Mouse (Mus musculus) liver, embryonic 14.5 days (tissue): ENCODE results near the gene Clhc1.
"Not testable (repeated sequence)": the region's sequence is repeated elsewhere in the genome, so short reads cannot be mapped to it uniquely, and the experiment has no call there.

Experiments
- CTCF ChIP-seq: IDR thresholded peaks from 2 replicates; pipeline ENCODE4 v1.5.1; 2016; ENCODE audit warnings: antibody characterized with exemption, low read depth, control low read depth
- EP300 ChIP-seq: IDR thresholded peaks from 2 replicates; pipeline ENCODE4 v1.6.1; 2016; ENCODE audit warnings: antibody characterized with exemption, low read depth

DNA sequence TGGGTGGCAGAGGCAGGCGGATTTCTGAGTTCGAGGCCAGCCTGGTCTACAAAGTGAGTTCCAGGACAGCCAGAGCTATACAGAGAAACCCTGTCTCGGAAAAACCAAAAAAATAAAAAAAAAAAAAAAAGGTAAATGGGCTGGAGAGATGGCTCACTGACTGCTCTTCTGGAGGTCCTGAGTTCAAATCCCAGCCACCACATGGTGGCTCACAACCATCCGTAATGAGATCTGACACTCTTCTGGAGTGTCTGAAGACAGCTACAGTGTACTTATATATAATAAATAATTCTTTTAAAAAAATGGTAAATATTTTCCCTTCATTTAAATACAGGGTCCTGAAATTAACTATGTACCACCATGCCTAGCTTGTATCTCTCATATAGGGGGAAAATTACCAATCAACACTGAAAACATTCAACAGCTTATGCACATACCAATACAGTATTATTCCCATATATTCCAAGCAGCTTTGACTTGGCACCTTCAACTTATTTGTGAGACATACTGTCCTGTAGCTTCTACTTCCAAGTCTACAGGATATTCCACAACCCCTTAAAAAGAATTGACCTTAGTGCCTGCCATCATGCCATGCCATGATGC lies 2.5 kb upstream of the Clhc1 start:
- not testable (repeated sequence) for TF ChIP-seq EP300, CTCF
